Mouse (Mus musculus) heart, postnatal 4 days (tissue): Measurements from ENCODE around the gene Abca8a. TPM values are rescaled to one million over a fixed set of nuclear protein-coding genes. Genes with fewer than 3 reads are reported as not detected.

Experiments used
- DNase-seq: peaks from one replicate; pipeline ENCODE4 v3.0.0; 2021
- total RNA-seq, 2 experiments: library from RNA; stranded (reverse); gene quantifications; 2 replicates each; pipeline ENCODE4 v1.2.3; 2021

Abca8a gene
- 10 to 100 TPM; 32.2 TPM for total RNA-seq

DNA sequence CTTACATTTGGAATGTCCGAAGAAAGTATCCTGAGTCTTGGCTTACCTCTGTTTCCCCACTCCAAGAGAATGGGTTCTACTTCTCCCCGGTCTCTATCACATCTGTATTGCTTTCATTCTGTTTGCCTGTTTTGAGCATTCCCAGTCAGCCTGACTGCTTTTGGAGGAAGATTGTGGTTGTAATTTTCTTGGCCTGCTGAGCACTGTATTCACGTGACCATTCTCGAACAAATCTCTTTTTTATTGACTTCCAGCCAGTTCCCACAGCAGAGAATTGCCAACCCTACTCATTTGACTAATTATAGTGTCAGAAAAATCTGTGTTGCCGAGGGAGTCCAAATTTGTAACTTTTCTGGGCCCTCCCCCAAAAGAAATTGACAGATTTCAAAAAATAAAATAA is at the start of gene Abca8a:
TSS of gene Abca8a (minus strand) at position 121 of the 400 bp plus-strand sequence.
- peak; percentile 15 for DNase-seq

DNA sequence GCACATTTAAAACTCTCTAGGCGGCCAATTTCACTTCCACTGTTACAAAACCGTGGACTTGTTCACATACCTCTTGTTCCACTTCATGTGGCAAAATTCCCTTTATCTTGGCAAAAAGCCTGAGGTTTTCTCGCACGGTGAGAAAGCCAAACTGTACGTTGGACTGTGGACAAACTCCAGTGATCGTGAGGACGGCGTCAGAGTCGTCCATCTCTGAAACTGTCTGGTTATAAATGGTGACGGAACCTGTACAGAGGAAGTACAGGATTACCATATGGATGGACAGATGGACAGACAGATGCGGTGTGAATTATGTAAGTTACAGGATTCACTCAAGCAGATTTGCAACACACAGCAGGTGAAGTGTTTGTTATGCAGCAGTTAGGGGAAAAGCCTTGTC is 49.6 kb upstream of the Abca8a start:
- no peak for DNase-seq

DNA sequence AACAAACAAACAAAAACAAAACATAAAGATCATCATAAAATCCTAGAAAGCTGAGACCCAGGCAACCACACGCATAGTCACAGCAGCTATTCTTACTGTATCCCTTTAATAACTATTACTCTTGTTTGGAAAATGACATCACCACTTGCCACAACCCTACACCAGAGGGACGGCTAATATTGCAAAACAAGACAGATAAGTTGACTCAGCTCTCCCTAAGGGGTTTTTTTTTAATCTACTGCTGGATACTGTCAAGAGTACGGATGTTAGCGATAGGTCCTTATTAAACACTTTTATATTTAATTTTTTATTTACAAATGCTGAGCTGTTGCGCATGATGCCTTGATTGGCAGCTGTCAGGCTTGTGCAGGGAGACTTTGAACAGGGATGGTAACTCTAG is 35.0 kb upstream of the Abca8a start:
- DNase-seq, result no peak

DNA sequence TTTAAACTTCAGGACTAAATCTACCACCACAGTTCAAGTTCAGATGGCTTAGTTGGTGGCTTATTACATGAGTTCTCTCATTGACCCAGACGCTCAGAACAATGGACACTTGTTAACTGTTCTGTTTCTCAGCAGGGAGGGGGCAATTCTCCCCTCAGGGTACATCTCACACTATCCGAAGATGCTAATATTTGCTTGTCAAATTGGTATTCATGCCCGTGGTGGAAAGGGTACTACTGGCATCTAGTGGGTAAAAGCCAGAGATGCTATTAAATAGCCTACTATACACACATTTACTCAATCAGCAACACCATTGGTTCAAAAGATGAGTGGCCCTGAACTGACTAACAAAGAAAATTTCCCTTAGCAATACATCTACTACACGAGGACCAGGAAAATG is 15.4 kb upstream of the Abca8a start:
- DNase-seq, result no peak

DNA sequence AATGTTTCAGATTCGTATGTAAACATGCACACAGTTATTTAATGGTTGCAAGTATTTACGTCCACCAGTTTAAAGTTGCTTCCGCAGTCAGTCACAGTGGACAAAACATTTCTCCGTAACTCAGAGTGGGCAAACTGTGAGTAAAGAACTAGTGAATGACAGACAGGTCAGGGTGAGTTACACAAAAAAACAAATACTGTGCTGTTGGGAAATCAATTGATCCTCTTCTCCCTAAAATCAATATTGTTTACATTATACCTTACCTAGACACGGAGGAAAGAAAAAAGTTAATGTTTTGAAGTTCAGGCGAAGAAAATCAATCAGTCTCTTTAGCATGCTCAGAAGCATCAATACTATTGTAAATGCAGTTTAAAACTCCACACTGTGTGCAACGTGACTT is 5.7 kb upstream of the Abca8a start:
- no peak for DNase-seq

DNA sequence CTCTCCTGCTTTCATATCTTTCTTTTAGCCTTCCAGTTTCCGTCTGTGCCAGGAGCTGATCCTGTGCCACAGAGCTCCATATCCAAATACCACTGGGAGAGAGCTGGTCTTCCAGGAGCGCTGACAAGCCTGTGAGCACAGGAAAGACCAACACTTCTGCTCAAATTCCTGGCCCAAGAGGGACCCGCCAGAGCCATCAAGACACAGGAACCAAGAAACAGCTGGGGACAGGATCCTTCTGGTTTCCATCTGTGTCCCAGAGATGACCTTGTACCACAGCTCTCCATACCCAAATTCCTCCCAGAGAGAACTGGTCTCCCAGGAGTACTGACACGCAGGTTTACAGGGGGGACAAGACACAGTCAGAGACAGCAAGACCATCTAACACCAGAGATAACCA is 3.1 kb upstream of the Abca8a start:
- DNase-seq, result peak; percentile 8

DNA sequence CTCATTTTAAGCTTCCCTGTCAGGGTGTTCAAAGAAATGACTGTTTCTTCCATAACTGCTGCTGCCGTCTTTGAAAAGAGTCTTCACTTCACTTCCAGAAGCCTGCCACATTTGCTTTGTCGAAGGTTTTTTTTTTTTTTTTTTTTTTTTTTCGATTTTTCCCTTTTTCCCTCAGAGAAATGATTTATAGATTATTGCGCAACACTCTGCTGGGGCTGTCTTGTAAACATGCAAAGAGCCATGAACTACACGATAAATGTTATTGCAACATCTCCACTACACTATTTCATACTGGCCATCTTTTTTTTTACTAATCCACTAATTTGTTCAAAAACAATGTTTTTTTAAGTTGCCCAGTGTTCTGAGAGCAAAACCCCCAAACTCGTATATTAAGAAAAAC is 1.7 kb upstream of the Abca8a start:
- DNase-seq, result no peak

DNA sequence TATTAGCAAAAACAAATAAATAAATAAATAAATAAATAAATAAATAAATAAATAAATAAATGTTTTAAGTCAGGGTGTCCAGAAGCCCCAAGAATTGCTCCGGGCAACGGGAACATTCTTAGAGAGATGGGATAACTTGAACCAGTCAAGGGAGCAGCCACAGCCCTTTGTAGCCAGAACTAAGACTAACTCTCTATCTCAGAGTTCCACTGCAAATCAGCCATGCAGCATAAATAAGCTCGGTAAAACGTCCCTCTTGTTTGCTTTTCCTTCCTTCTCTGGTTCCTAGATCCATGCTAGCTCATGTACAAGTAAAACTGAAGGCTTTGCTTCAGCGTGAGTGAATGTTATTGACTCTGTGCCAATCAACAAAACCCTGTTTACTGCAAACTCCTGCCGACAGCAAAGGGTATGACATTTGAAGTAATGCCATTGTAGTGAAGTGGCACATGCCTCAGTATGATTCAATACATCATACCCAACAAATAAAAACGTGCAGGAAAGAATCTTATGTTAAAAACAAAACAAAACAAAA is 865 bp downstream of the Abca8a start:
- DNase-seq, result no peak

DNA sequence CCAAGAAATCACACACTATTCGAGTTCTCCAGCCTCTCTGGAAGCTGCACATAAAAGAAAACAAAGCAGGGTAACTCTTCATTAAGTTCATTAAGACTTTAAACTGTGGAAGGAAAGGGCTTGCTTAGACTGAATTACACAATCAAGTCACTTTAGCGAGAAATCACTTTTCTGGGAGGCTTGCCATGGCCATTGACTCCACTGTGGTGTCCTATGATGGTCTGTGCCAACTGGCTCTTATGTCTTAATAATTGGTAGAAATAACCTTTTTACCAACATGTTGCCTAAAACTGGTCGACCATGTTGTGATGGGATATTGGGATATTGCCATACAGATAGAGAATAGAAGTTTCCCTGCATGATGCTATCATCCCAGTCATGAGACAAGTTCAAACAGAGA is 1.5 kb downstream of the Abca8a start:
- DNase-seq, result peak; percentile 10

DNA sequence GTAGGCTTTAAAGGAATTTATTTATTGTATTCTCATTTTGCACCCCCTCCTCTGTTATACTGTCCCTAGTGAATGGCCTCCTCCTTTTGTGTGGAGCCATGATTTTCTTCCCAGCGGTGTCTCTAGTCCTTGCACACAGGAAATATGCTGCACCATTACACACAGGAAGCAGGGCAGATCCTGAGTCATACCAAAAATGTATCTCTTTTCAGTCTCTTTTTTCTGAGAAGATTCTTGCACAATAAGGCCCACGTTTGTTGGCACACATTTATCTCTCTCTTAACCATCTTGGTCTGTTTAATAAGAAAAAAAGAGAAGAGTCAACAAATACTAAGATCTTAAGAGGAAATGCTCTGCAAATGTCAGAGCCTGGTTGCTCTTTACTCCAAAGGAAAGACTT is 4.5 kb downstream of the Abca8a start:
- no peak for DNase-seq

DNA sequence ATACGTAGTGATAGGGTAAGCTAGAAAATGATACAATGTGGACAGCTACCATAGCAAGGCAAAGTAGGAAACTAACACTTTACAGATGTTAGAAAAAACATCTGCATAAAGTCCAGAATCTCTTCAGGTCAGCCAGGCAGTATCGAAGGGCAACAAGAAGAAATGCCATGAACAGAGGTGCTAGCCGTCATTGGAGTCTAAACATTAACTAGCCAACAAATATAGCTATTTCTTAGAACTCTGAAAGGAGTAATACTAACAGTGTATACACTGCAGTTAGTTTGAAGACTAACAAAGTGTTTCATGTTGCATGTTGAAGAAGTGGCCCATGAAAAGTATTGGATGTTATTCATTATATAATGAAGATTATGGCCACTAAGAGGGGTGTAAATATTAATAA is 23.6 kb downstream of the Abca8a start:
- no peak for DNase-seq

DNA sequence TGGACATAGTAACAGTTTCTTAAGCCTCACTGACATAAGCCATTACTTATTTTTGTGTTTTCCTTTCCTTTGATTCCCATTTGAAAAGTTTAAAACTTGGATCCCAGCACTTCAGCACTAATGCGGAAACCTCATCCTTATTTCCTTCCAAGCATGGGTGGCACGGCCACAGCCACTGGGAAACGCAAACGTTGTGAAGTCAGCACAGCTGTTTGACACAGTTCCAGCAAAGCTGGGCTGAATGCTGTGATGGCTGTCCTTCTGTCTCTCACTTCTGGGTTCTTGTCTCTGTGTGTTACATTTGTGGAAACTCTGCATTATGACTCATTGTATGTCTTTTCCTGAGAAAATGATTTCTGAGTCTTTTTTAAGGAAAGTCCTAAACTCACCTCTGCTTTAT is 34.7 kb downstream of the Abca8a start:
- DNase-seq, result no peak

DNA sequence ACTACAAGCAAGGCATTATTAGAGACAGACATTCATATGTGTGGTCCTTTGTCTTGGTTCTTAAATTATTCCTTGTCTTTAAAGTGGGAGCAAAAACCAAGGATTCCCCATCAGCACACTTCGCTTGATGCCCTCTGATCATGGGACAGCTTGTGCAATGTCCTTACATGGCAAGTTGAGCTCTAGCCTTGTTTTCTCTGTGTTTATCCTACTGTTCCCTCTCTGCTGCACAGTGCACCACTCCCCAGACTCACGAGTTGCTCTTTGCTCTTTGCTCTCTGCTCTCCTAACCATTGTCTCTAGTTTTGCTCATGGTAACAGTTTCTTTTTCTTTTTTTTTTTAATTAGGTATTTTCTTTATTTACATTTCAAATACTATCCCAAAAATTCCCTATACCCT is 35.7 kb downstream of the Abca8a start:
- no peak for DNase-seq

DNA sequence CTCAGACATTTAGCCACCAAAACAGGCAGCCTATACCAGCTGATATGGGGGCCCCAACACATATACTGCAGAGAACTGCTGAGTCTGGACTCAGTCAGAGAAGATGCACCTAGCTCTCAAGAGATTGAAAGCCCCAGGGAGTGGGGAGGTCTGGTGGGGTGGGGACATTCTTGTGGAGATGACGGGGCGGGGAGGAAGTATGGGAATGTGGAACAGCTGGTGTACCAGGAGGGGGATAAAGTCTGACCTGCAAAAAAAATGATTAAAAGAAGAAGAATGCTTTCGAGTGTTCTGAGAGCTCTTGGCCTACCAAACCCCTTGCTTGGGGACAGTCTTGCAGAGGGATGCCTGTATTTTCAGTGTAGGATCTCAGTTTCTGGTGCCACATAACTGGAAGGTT is 42.1 kb downstream of the Abca8a start:
- DNase-seq, result no peak

DNA sequence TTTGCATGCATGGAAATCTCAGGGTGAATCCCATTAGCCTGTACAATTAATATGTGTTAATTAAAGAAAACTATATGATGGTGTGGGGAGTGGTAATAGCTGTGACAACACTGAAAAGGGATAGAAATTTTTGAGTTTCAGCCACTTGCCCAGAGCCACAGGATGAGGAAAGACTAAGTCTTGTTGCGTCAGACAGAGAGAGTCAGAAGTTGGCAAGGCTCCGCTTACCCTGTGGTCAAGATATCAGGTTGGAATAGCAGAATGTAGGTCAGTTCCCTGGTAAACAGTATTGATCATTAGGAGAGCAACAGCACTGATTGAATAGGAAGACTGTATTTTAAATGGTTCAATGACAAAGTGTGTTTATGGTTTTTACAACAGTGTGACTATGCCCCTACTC is 58.0 kb downstream of the Abca8a start:
- DNase-seq, result no peak

DNA sequence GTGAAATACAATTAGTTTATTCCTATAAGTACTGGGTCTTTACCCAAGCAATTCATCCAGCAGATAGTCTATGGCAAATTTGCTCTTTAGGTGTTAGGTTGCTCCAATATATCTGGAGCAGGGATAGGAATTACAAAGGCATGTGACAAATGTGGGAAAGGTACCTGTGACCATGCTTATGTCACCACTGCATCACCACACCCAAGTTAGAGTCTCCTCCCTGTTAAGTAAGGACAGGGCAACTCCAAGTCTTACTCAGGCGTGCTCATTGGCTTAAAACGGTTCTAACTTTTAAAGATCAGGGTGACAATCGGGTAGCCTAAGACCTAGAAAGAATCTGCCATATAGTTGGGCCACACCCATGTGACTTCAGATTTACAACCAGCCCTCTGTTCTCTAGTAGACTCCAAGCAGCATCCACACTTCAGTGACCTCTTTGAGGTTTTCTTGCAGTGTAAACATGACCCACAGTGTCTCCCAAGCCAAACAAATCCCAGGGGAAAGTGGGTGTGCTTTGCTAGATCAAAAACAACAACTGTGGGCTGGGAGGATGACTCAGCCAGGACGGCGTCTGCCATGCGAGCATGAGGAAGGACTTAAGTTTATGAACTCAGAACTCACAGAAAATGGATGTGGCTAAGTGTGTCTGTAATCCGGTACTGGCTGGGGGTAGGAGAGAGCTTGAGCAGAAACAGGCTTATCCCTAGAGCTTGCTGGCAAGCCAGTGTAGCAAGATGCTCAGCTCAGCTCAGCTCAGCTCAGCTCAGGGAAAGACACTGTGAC is 66.7 kb downstream of the Abca8a start:
- peak; percentile 10 for DNase-seq

DNA sequence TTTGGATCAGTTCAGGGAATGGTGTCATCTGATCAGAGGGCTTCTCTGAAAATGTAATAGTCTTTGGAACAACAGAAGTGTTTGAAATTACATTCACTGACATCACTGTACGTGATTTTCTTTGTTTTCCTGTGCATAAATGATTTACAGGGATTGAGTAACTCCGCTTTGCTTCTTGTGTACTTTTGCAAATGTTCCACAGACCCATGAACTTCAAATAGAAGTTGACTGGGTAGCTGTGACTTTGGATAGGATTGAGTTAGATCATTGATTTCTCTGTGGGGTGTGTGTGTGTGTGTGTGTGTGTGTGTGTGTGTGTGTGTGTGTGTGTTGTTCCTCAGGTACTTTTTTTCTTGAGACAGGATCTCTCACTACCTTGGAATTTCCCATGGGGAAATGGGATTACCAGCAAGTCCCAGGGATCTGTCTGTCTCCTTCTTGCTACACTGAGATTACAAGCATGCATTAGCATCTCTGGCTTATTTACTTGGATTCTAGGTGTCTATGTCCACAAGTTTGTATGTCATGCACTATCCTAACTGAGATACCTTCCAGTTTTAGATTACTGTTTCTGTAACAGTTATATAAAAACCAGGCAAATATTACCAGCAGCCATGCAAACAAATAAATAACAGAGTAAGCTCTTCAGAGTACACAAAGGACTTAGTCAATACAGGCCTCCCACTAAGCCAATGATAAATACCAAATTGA is 84.8 kb downstream of the Abca8a start:
- no peak for DNase-seq

DNA sequence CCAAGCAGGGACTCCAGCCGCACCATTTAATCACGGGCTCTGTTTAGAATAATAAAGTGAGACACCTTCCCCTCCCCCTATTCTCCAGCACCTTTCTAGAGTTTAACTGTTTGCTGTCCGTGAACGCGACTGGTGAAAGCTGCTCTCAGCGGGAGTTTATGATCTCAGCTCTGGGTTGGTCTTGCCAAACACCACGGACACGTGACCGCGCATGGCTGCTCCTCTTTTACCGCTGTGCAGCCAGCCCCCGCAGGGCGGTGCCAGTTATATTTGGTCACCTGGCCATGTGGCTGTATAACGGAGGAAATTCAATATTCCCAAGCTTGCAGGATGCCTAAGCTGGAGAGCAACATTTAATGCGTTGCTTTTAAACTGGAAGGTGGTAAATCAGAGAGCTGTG is 100.2 kb downstream of the Abca8a start, which contains the start of gene Abca8b:
TSS of gene Abca8b (minus strand) at position 222 of the 400 bp plus-strand sequence.
- DNase-seq, result peak; percentile 83

DNA sequence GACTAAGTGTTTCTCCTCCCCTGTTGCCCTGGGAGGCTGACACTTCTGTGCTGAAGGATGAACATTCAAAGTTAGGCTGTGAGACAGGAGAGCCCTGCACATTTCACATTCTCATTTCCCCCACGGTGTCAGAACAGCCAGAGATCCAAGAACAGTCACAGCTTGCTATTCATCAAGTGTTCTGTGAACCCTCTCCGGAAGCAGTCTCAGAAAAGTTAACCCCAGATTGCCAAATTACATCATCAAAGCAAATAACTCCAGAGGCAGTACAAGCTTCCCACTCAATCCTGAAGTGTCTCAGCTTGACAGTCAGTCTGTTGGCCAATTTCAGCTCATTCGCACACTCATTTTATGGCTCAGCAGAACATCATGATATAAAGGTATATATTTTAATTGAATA is 100.8 kb downstream of the Abca8a start:
- DNase-seq, result peak; percentile 36

DNA sequence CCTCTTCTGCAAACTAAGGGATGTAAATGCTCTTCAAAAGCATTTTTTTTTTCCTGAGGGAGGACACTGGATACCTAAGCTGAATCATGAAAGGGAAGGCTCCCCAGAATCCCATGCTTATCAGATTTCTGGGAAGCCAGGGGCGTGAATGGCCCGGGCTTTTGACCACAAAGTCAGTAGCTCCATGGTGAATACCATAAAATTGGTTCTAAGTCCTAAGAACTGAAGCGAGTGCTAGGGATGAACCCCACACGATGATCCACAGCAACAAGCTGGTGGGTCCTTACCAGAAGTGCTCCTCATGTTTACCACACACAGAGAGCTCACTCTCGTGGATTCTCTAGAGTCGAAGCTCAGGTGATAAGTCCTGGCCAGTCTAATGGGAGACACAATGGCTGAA is 101.8 kb downstream of the Abca8a start:
- no peak for DNase-seq

DNA sequence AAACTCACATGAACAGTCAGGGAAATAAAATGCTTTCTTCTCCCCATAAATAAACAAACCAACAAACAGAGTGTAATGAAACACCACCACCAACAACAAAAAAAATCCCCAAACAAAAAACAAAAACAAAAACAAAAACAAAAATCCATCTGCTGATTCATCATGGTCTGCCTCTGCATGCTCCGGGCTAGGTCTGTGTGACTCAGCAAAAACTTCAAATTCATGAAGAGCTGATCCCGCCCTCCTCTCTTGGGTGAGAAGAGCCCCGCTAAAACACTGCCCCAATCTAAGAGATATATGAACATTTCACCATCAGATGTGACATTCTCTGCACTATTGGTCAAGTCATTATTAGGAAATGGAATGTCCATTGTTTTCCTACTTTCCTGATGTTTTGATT is 104.5 kb downstream of the Abca8a start:
- no peak for DNase-seq

DNA sequence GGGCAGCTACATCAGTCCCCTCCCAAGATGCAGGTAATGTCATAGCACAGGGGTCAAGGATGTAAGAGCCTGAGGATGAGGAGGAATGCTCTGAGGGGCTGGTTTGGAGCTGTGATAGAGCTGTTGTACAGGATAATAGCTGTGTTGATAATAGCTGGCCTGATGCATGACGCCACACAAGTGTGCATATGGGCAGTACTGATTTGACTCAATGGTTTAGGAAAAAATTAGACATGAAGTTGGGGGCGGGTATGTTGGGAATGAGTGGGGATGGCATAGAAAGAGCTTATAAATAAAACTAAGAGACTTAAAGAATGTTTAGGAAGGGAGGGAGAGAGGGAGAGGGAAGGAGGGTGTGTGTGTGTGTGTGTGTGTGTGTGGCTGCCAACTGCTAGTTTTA is 105.5 kb downstream of the Abca8a start:
- no peak for DNase-seq

DNA sequence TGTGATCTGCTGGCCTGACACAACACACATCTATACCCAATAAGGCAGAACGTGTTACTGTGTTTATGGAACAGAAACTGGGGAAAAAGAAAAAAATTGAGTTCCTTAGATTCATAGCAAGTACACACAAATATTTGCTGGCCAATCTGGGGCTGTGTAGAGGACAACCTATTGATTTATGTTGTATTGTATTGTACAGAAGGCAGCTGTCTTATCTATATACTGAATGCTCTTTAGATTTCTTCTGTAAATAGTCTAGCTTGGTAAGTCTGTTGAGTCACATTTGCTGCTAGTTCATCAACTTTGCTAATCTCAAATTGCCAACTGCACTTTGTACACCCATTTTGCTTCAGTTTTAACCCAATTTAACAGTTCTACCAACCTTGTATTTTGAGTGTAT is 107.6 kb downstream of the Abca8a start:
- no peak for DNase-seq
